Mouse (Mus musculus) CH12.LX (cell line): ENCODE results near the gene Rgs9bp. TPM values are rescaled to one million over a fixed set of nuclear protein-coding genes. Genes with fewer than 3 reads are reported as not detected.

ENCODE experiments used
- DNase-seq: peaks from one replicate; pipeline ENCODE4 v3.0.0-alpha.2; 2013; ENCODE audit errors: extremely low read depth
- H3K27ac ChIP-seq: 2 replicates; pipeline ENCODE4 v1.5.1; 2012; ENCODE audit warnings: low read depth, mild to moderate bottlenecking, control low read depth, moderate library complexity; ENCODE audit not compliant: insufficient read depth
- H3K27me3 ChIP-seq: replicated peaks from 2 replicates; pipeline ENCODE3; 2012; ENCODE audit warnings: inconsistent platforms
- H3K36me3 ChIP-seq, 2 experiments: replicated peaks in 1 of 2; 2 replicates each; pipeline versions ENCODE3 to v1.6.1; 2012; ENCODE audit warnings: inconsistent platforms in 1 of 2, low read length in 1 of 2, mild to moderate bottlenecking in 1 of 2, mixed read lengths in 1 of 2, moderate library complexity in 1 of 2; ENCODE audit not compliant: control insufficient read depth in 1 of 2, insufficient read depth in 1 of 2
- H3K4me1 ChIP-seq, 2 experiments: 2 replicates each; pipeline ENCODE4 v1.6.1; 2012; ENCODE audit warnings: inconsistent platforms in 1 of 2, moderate library complexity in 1 of 2; ENCODE audit not compliant: insufficient read depth in 2 of 2, control insufficient read depth in 1 of 2
- H3K4me2 ChIP-seq: 2 replicates; pipeline ENCODE4 v1.6.1; 2012; ENCODE audit warnings: low read depth, mild to moderate bottlenecking, control low read depth; ENCODE audit not compliant: poor library complexity, insufficient read depth, severe bottlenecking
- H3K4me3 ChIP-seq, 3 experiments: fragments of 150-350 bp in 1 of 3; sonication (generic) in 1 of 3; replicated peaks in 1 of 3; 2 replicates each; pipeline versions ENCODE3 to v1.5.1; 2011 to 2012; ENCODE audit warnings: low read depth in 2 of 3, low read length in 2 of 3, mild to moderate bottlenecking in 2 of 3, moderate library complexity in 2 of 3, control low read depth in 1 of 3, improper control_type of control experiment in 1 of 3, inconsistent platforms in 1 of 3, mixed read lengths in 1 of 3; ENCODE audit not compliant: poor library complexity in 1 of 3
- H3K79me2 ChIP-seq: replicated peaks from 2 replicates; pipeline ENCODE4 v1.6.1; 2012; ENCODE audit warnings: mild to moderate bottlenecking, moderate library complexity; ENCODE audit not compliant: control insufficient read depth, poor library complexity, insufficient read depth, severe bottlenecking; ENCODE audit errors: extremely low read depth
- H3K9ac ChIP-seq: 2 replicates; pipeline ENCODE4 v1.6.1; 2012; ENCODE audit warnings: low read depth, mild to moderate bottlenecking, control low read depth, moderate library complexity; ENCODE audit not compliant: insufficient read depth
- H3K9me3 ChIP-seq: replicated peaks from 2 replicates; pipeline ENCODE3; 2012; ENCODE audit warnings: low read length, inconsistent platforms, mixed read lengths
- BHLHE40 ChIP-seq: IDR thresholded peaks from 2 replicates; pipeline ENCODE4 v1.6.1; 2011; ENCODE audit warnings: mild to moderate bottlenecking, low read depth, low read length, improper control_type of control experiment
- CHD1 ChIP-seq: IDR thresholded peaks from 2 replicates; pipeline ENCODE4 v1.6.1; 2012; ENCODE audit warnings: low read depth, low read length, improper control_type of control experiment, inconsistent platforms
- CTCF ChIP-seq, 2 experiments: IDR thresholded peaks in 1 of 2; conservative IDR thresholded peaks in 1 of 2; 2 replicates each; pipeline ENCODE4 v1.5.1; 2011 to 2012; ENCODE audit warnings: low read depth in 2 of 2, low read length in 2 of 2, improper control_type of control experiment in 1 of 2, inconsistent platforms in 1 of 2, mild to moderate bottlenecking in 1 of 2, moderate library complexity in 1 of 2
- EP300 ChIP-seq: IDR thresholded peaks from 2 replicates; pipeline ENCODE4 v1.6.1; 2011; ENCODE audit warnings: low read length, improper control_type of control experiment
- HCFC1 ChIP-seq: IDR thresholded peaks from 2 replicates; pipeline ENCODE4 v1.6.1; 2012; ENCODE audit warnings: low read depth, mild to moderate bottlenecking, inconsistent platforms, low read length, improper control_type of control experiment
- MAZ ChIP-seq: IDR thresholded peaks from 2 replicates; pipeline ENCODE4 v1.6.1; 2012; ENCODE audit warnings: low read depth, mild to moderate bottlenecking, inconsistent platforms, low read length, improper control_type of control experiment, moderate library complexity
- MXI1 ChIP-seq: IDR thresholded peaks from 2 replicates; pipeline ENCODE4 v1.6.1; 2011; ENCODE audit warnings: mild to moderate bottlenecking, low read depth, low read length, improper control_type of control experiment
- MYC ChIP-seq: IDR thresholded peaks from 2 replicates; pipeline ENCODE4 v1.6.1; 2011; ENCODE audit warnings: low read depth, mild to moderate bottlenecking, improper control_type of control experiment, low read length
- NRF1 ChIP-seq: IDR thresholded peaks from 2 replicates; pipeline ENCODE4 v1.6.1; 2014; ENCODE audit warnings: low read depth, mild to moderate bottlenecking, inconsistent platforms, low read length, improper control_type of control experiment, moderate library complexity
- POLR2AphosphoS2 ChIP-seq: IDR thresholded peaks from 2 replicates; pipeline ENCODE4 v1.6.1; 2011; ENCODE audit warnings: low read depth, low read length, improper control_type of control experiment
- RAD21 ChIP-seq: IDR thresholded peaks from 2 replicates; pipeline ENCODE4 v1.6.1; 2011; ENCODE audit warnings: low read depth, mild to moderate bottlenecking, low read length, improper control_type of control experiment, moderate library complexity
- RCOR1 ChIP-seq: conservative IDR thresholded peaks from 2 replicates; pipeline ENCODE4 v1.6.1; 2012; ENCODE audit warnings: low read depth, mild to moderate bottlenecking, inconsistent platforms, low read length, improper control_type of control experiment
- SMC3 ChIP-seq: IDR thresholded peaks from 2 replicates; pipeline ENCODE4 v1.6.1; 2011; ENCODE audit warnings: low read depth, low read length, improper control_type of control experiment
- TBP ChIP-seq: conservative IDR thresholded peaks from 2 replicates; pipeline ENCODE4 v1.6.1; 2011; ENCODE audit warnings: low read depth, low read length, improper control_type of control experiment
- TCF12 ChIP-seq: IDR thresholded peaks from 2 replicates; pipeline ENCODE4 v1.6.1; 2014; ENCODE audit warnings: low read depth, mild to moderate bottlenecking, inconsistent platforms, low read length, improper control_type of control experiment
- dilution Hi-C: fragments of 300-500 bp; cut with MboI; formaldehyde crosslinking; loops from 2 replicates; pipeline ENCODE4 v1.14.3; 2020; ENCODE audit warnings: low sequenced_read_pairs; ENCODE audit not compliant: extremely low pct_unique_long_range_greater_than_20kb, extremely low pct_ligation_motif_present
- in situ Hi-C: fragments of 300-500 bp; cut with MboI; formaldehyde crosslinking; loops from 3 replicates; pipeline ENCODE4 v1.14.3; 2019; ENCODE audit warnings: low sequenced_read_pairs, low pct_ligation_motif_present, low pct_unique_long_range_greater_than_20kb, mixed read lengths
- polyA plus RNA-seq: library from polyadenylated mRNA; unstranded; fragments of >175 nt; gene quantifications from 2 replicates; pipeline ENCODE4 v1.2.1, GENCODE M21; 2012; ENCODE audit warnings: low read depth; ENCODE audit not compliant: insufficient read length
- total RNA-seq, 2 experiments: library from RNA; depleted of rRNA; stranded (reverse); fragments of 300-350 nt in 1 of 2; fragments of >200 nt in 1 of 2; gene quantifications; 2 replicates each; pipeline ENCODE4 v1.2.3; 2012 to 2014

The Rgs9bp gene
- total and polyA plus RNA-seq, 3 experiments = 0.05 to 0.21 (median 0.06) TPM

- TF ChIP-seq MYC = 0 out of 2 replicates have a peak, but pooled peaks have one; percentile 34
These were observed 29.9 kb downstream of the Rgs9bp start (continued) for GRCm38 (mm10) chr7:35555224-35556204.

GRCm38 (mm10) chr7:35554605-35555175 is 30.7 kb downstream of the Rgs9bp start:
- H3K79me2 ChIP-seq = no peaks in the 10 kb centered on the region
- peak overlapping the region; percentile 39 for H3K4me2 ChIP-seq
- in situ Hi-C loops = loop anchor here (25.0 kb wide), 1 partner anchor 167 kb away; the partner anchor contains the start of genes Cep89 and Faap24
- peaks cover 0 to 9% of the 10 kb centered on the region in 2 experiments; a peak in 3 of 4 replicates for H3K4me1 ChIP-seq
- peak overlapping the region; percentile 86 to 94 (median 88) for H3K4me3 ChIP-seq
- H3K27me3 ChIP-seq = no peaks in the 10 kb centered on the region
- dilution Hi-C loops = no loop called here
- H3K9me3 ChIP-seq = peaks cover 2% of the 10 kb centered on the region
- DNase-seq = peak; percentile 61
- peak; percentile 81 for TF ChIP-seq NRF1
- 0 out of 2 replicates have a peak, but pooled peaks have one; percentile 16 for TF ChIP-seq HCFC1
- TF ChIP-seq MAZ = 0 out of 2 replicates have a peak, but pooled peaks have one; percentile 33
- TF ChIP-seq POLR2AphosphoS2 = no peak
- no peak for TF ChIP-seq EP300
- H3K27ac ChIP-seq = peak overlapping the region; percentile 77
- peak overlapping the region; percentile 77 for H3K9ac ChIP-seq
- peaks cover 12 to 29% of the 10 kb centered on the region in 2 experiments for H3K36me3 ChIP-seq

- Histone ChIP-seq H3K9ac (peak overlapping the region; percentile 77; the same call in 1 of the 2 replicates), H3K27me3 (no peaks in the 10 kb centered on the region), H3K79me2 (no peaks in the 10 kb centered on the region), H3K27ac (no peak overlapping the region), H3K4me1 (peaks cover 0 to 9% of the 10 kb centered on the region in 2 experiments; a peak in 3 of 4 replicates), H3K36me3 (peaks cover 17 to 36% of the 10 kb centered on the region in 2 experiments), H3K4me3 (peak overlapping the region; percentile 86 to 94 (median 88)), H3K9me3 (peaks cover 2% of the 10 kb centered on the region), H3K4me2 (peak overlapping the region; percentile 39)
- dilution Hi-C loops = no loop called here
- TF ChIP-seq BHLHE40 = peak; percentile 73
- TF ChIP-seq CHD1 = 0 out of 2 replicates have a peak, but pooled peaks have one; percentile 56
- TF ChIP-seq SMC3 = peak; percentile 55
- 0 out of 2 replicates have a peak, but pooled peaks have one; percentile 0 for TF ChIP-seq RCOR1
- TF ChIP-seq CTCF (conservative IDR thresholded peaks at IDR 0.05 in 1 of 2, IDR thresholded peaks at IDR 0.05 in 1 of 2; ENCODE audit: low read depth in 2 of 2, low read length in 2 of 2) = peak in 1 of 2 experiments; percentile 67; a peak in 2 of 4 replicates
- peak; percentile 49; the same call in 1 of the 2 replicates for TF ChIP-seq MXI1
- TF ChIP-seq RAD21 = peak; percentile 43
- TF ChIP-seq TCF12 = 0 out of 2 replicates have a peak, but pooled peaks have one; percentile 13
- no peak for TF ChIP-seq NRF1
- no peak for TF ChIP-seq TBP
- in situ Hi-C loops = loop anchor here (25.0 kb wide), 1 partner anchor 167 kb away; the partner anchor contains the start of genes Cep89 and Faap24
- peak; percentile 54 for DNase-seq
These were observed 31.4 kb downstream of the Rgs9bp start for GRCm38 (mm10) chr7:35553751-35554604.
